Mouse (Mus musculus): ENCODE measurements around the gene Hoxc8.

DNA sequence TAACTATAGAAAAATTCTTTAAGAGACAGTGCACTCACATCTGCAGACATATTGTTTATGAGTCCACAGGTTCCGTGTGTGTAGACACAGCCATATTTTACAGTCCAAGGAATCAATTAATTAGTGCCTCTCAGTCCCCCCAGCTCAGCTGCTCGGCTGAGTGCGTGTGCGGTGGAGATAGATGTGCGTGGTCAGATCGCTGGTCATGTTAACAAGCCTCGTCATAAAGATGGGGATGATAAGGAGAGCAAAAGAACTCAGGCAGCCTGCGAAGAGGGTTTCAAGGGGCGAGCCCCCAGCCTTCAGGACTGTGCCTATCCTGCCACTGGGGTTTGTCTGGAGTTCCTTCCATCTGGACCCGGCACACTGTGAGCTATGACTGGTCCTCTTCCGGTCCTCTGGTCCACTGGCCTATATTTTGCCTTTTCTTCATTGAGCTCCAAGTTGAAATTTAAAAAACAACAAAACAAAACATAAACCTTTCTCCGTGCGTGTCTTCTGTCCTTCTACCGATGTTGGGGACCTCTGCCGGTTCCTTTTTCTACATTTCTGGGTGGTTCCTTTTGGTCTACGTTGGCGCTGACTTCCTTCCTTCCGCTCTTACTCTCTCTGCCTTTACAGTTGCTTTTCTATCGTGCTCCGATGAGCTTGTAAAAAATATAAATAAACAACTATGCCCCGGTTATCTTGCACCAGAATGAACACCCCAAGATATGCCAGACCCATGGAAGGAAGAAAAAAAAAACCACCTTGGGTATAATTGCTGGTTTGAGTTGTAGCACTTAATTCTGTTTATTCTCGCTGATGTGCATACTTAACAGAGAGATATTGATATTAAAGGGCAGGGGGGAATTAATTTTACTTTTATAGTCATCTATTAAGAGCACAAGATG is 45.0 kb upstream of the Hoxc8 start:
- TF ChIP-seq CTCF (IDR thresholded peaks at IDR 0.05; ENCODE audit: control insufficient read depth, insufficient read depth, low read length) (no peak), POLR2A (IDR thresholded peaks at IDR 0.05; ENCODE audit: borderline replicate concordance, control insufficient read depth, low read depth, low read length) (no peak)

Data from bone marrow, adult 2 months (tissue).